ENCODE assay signal across 15 mouse cellular contexts in the genomic region with DNA sequence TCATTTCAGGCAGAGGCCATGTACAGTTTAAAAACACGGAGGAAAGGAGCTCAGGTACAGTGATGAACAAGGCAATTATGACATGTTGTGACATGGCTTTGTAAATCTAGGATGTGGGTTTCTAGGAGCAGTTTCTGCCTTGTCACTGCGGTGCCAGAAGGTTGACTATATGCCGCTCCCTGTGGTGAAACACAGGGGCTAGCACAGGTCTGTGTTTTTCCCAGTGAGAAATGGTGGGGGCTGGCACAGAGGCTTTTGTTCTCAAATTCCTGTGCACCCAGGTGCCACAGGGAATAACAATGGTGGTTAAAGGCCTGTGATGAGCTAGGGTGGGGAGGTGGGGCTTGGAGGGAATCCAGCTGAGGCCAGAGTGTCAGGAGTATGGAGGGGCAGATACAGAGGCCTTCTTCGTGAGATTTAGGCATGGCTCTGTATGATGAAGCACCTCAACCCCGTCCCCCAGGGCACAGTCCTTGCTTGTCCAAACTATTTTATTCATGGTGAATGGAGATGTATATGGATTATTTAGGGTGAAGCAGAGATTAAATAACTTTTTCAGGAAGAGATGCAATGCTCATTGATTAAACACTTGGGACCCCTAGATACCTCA.
DNase-seq lines count a peak whose midpoint lies in the region; ATAC-seq and TF ChIP-seq lines count a peak whose summit lies in the region.
"Had no signal": no experiment of that assay in that cellular context is flagged by ENCODE, and none has a peak within 500 bp of the region (broad histone marks: within the 10 kb centered on the region; RNA-seq: fewer than 3 reads in every experiment).

No protein-coding gene starts in this region.

- H3K9me3 ChIP-seq in midbrain, embryonic 11.5 days (ENCODE audit: control insufficient read depth, low read length), result no peaks in the 10 kb centered on the region
- no peaks in the 10 kb centered on the region for H3K9me3 ChIP-seq in midbrain, embryonic 10.5 days (replicated peaks)
- no peaks in the 10 kb centered on the region for H3K9me3 ChIP-seq in midbrain, postnatal 0 days (ENCODE audit: low read length)
- H3K9me3 ChIP-seq: heart, embryonic 10.5 days had no signal

- H3K4me1 ChIP-seq in midbrain, embryonic 11.5 days (ENCODE audit: control insufficient read depth, insufficient read depth, low read length), result no peaks in the 10 kb centered on the region
- no peaks in the 10 kb centered on the region for H3K4me1 ChIP-seq in midbrain, embryonic 10.5 days
- no peaks in the 10 kb centered on the region for H3K4me1 ChIP-seq in midbrain, postnatal 0 days (ENCODE audit: insufficient read depth, low read length)
- H3K4me1 ChIP-seq: heart, embryonic 10.5 days had no signal

- H3K4me3 ChIP-seq in midbrain, embryonic 11.5 days (ENCODE audit: low read depth, low read length), result no peak overlapping the region
- H3K4me3 ChIP-seq in midbrain, embryonic 10.5 days, result no peak overlapping the region
- no peak overlapping the region for H3K4me3 ChIP-seq in midbrain, postnatal 0 days (ENCODE audit: low read depth, low read length)
- H3K4me3 ChIP-seq in left cerebral cortex, adult 2 months, result no peak overlapping the region
- H3K4me3 ChIP-seq: heart, embryonic 10.5 days had no signal

- WGBS in midbrain, embryonic 11.5 days, result 28% methylated on average over 5 of the region's 5 CpGs
- 35% methylated on average over 5 of the region's 5 CpGs for whole genome bisulfite sequencing in midbrain, embryonic 10.5 days
- 38% methylated on average over 5 of the region's 5 CpGs for WGBS in midbrain, postnatal 0 days

- no peaks in the 10 kb centered on the region for H3K27me3 ChIP-seq in midbrain, embryonic 11.5 days (ENCODE audit: control insufficient read depth, insufficient read depth, low read length)
- H3K27me3 ChIP-seq in midbrain, embryonic 10.5 days (ENCODE audit: low read depth, poor library complexity, severe bottlenecking), result no peaks in the 10 kb centered on the region
- no peaks in the 10 kb centered on the region for H3K27me3 ChIP-seq in midbrain, postnatal 0 days (ENCODE audit: insufficient read depth, low read length)
- H3K27me3 ChIP-seq: CH12.LX, Patski had no signal

- H3K36me3 ChIP-seq in midbrain, embryonic 11.5 days (ENCODE audit: control insufficient read depth, insufficient read depth, low read length), result no peaks in the 10 kb centered on the region
- H3K36me3 ChIP-seq in midbrain, embryonic 10.5 days, result no peaks in the 10 kb centered on the region
- H3K36me3 ChIP-seq in midbrain, postnatal 0 days (ENCODE audit: insufficient read depth, low read length), result no peaks in the 10 kb centered on the region
- H3K36me3 ChIP-seq: heart, embryonic 10.5 days had no signal

- no peak for TF ChIP-seq CTCF in midbrain, postnatal 0 days (IDR thresholded peaks at IDR 0.05)
- TF ChIP-seq CTCF in left cerebral cortex, adult 2 months (IDR thresholded peaks at IDR 0.05), result no peak

- intact Hi-C loops in left cerebral cortex, adult 2 months (cut with DNase I), result no loop called here

- H3K9ac ChIP-seq in midbrain, embryonic 11.5 days (ENCODE audit: low read length), result no peak overlapping the region
- no peak overlapping the region for H3K9ac ChIP-seq in midbrain, postnatal 0 days (replicated peaks; ENCODE audit: low read length, poor library complexity, severe bottlenecking)
- H3K9ac ChIP-seq: lung, embryonic 14.5 days had no signal

- ATAC-seq in midbrain, embryonic 11.5 days (ENCODE audit: low FRiP score), result 0 out of 2 replicates have a peak, but pooled peaks have one; percentile 27
- ATAC-seq in hematopoietic stem cell, adult 5-6 weeks (replicated peaks in 1 of 2; ENCODE audit: insufficient read depth in 1 of 2, low FRiP score in 2 of 2, low TSS enrichment in 1 of 2, low read depth in 1 of 2, poor library complexity in 2 of 2, severe bottlenecking in 2 of 2), result peak; percentile 86 to 90
- peak; percentile 16; the same call in 1 of the 2 replicates for ATAC-seq in midbrain, postnatal 0 days (ENCODE audit: low FRiP score)
- ATAC-seq: Patski had no signal

- DNase-seq in midbrain, embryonic 11.5 days (ENCODE audit: low spot score, missing footprints), result no peak
- DNase-seq in midbrain, embryonic 10.5 days (ENCODE audit: low spot score), result no peak
- peak; percentile 16 for DNase-seq in WW6 (ENCODE audit: low read depth, low spot score)
- DNase-seq in midbrain, postnatal 0 days (ENCODE audit: low spot score), result no peak
- DNase-seq in urinary bladder, adult 2 months (ENCODE audit: low spot score), result no peak
- no peak for DNase-seq in left cerebral cortex, adult 2 months (ENCODE audit: extremely low spot score in 1 of 2, low spot score in 2 of 2)
- DNase-seq: cerebellum, adult 2 months; gastrocnemius, postnatal 10 days; heart, postnatal 14 days; lung, embryonic 14.5 days; right cerebral cortex, postnatal 4 days had no signal

- no peak overlapping the region for H3K4me2 ChIP-seq in midbrain, embryonic 11.5 days
- no peak overlapping the region for H3K4me2 ChIP-seq in midbrain, postnatal 0 days (ENCODE audit: low read depth, low read length, poor library complexity, severe bottlenecking)
- H3K4me2 ChIP-seq: lung, embryonic 14.5 days had no signal

- H3K27ac ChIP-seq in midbrain, embryonic 11.5 days (ENCODE audit: low read depth, low read length), result no peak overlapping the region
- H3K27ac ChIP-seq in midbrain, embryonic 10.5 days (replicated peaks), result no peak overlapping the region
- H3K27ac ChIP-seq in midbrain, postnatal 0 days (ENCODE audit: low read depth, low read length), result no peak overlapping the region
- no peak overlapping the region for H3K27ac ChIP-seq in left cerebral cortex, adult 2 months
- H3K27ac ChIP-seq: heart, embryonic 10.5 days had no signal

Comparison
In these comparisons a context has a peak if more than half of its experiments do, and no peak if none do; other contexts are left out.
1. ATAC-seq: peak in every context shown above with its lines; median percentile 88 in hematopoietic stem cell, adult 5-6 weeks; 27 in midbrain, embryonic 11.5 days; 16 in midbrain, postnatal 0 days.